Mouse (Mus musculus): ENCODE data around the gene Bend5.

The Bend5 gene

GRCm38 (mm10) chr4:111442435-111443238, 27.8 kb downstream of the Bend5 start:
- peak; percentile 44 to 50 for DNase-seq

DNA sequence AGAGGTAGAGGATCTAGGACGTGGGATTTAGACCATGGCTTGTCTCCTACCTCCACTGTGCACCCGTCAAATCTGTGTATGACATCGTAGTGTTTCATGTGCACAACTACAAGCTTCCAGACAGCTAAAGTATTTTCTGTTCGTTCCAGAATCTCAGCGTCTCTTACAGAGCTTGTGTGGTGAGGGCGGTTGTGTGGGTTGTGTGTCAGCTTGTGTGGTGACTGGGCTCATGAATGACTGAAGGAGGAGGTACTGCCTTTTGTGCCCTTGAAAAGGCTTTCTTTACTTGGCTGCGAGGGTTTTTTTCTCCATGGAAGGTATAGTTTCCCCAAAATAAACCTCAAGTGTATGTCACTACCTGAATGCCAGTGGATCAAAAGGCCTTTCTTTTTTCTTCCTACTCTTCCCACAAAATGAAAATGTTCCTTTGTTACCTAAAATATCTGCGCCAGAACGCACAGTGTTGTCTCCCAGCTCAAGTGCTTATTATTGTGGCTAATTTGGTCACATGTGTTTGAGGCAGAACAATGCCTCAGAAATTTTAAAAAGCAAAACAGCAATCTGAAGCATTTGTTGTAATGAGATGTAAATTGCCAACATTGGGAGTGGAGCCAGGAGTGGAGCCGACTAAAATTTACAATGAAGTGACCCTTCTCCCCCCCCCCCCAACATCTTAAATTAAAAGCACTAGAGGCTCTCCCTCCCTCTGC, 29.3 kb downstream of the Bend5 start:
- no peak for DNase-seq

GRCm38 (mm10) chr4:111444616-111445160, 29.9 kb downstream of the Bend5 start:
- no peak for DNase-seq

GRCm38 (mm10) chr4:111447918-111448317, 33.1 kb downstream of the Bend5 start:
- DNase-seq = no peak

- DNase-seq = no peak
Observed at GRCm38 (mm10) chr4:111448586-111448985, 33.8 kb downstream of the Bend5 start.

GRCm38 (mm10) chr4:111449442-111450199, 34.8 kb downstream of the Bend5 start:
- no peak for DNase-seq

DNA sequence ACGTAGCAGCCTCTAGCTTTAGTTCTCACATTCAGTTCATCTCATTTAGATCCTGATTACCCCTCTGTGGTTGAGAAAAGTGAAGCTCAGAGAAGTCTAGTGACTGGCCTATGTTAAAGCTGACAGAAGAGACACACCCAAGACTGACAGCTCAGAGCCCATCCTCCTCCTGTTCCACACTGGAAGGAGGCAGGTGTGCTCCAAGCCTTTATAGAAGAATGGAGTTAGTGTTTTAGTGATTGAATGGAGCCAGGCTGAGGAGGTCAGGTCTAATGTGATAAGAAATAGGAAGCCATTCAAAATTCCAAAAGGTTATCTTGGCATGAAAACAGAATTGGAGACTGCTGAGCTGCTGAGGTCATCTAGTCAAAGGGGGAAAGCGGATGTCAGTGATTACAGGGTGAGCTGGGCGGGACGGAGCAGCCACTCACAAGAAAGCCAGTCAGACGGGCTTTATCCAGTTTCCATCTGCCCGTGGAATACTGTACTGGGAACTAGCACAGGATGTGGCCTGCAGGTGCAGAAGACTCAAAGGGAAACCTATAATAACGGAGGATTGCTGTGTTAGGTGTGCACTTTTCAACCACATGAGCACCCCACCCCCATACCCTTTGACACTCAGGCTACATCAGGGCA, 36.6 kb downstream of the Bend5 start:
- peak; percentile 14 to 27 for DNase-seq

DNA sequence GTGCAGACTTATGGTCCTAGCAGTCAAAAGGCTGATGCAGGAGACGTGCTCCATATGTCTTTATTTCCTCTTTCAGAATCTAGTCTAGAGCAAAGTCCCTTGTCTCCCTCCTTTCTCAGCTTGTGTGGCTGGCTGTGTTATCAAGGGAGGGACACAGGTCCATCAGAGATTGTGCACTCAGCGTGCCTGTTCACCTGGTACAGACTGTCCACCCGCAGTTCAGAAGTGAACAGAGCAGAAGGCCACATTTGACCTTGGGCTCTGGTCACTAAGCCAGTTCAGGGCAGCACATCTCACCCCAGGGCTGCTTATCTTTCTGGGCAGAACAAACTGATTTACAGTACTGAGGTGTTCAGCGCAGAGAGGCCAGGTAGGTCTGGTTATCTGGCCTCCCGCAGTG, 37.4 kb downstream of the Bend5 start:
- DNase-seq = no peak

DNA sequence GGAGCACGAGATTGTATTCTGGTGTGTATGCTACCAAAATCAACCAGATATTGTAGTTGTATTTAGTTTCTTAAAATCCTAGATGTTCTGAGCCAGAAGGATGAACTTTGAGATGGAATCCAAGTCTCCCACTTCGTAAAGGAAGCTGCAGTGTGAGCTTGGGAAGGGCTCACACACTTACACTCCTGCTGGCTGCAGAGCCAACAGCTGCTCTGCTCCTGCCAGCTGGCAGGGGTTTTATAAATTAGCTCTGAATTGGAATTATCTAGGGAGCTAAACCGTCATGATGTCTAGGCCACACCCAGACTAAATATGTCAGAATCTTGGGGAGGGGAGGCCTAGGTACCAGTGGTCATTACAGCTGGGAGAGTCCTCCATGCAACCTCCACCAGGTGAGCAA, 38.5 kb downstream of the Bend5 start:
- no peak for DNase-seq

DNA sequence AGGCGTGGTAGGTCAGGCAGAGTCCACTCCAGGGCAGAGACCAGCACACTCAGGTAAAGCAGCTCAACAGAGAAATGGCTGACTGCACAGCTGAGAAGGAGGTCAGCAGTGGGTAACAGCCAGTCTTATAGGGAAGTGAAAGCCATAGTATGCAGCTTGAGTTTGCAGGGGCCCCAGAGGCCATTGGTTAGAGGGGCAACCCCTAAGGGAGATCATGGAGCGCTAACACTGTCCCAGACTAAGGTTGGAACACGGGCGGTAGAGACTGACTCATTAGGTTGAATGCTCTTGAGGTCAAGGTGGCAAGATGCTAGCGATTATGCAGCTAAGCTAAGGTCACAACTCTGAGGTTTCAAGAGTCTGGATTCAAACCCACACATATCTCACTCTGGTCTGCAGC, 40.8 kb downstream of the Bend5 start:
- DNase-seq = no peak

- DNase-seq = no peak
Observed at GRCm38 (mm10) chr4:111457568-111457967, 42.8 kb downstream of the Bend5 start.

GRCm38 (mm10) chr4:111467293-111467773, 52.5 kb downstream of the Bend5 start:
- DNase-seq = no peak

- no peak for DNase-seq
Observed at GRCm38 (mm10) chr4:111467796-111468195, 53.0 kb downstream of the Bend5 start.

- no peak for DNase-seq
Observed at GRCm38 (mm10) chr4:111469847-111470246, 55.0 kb downstream of the Bend5 start.

- no peak for DNase-seq
Observed at GRCm38 (mm10) chr4:111471726-111472125, 56.9 kb downstream of the Bend5 start.

GRCm38 (mm10) chr4:111472511-111472910, 57.7 kb downstream of the Bend5 start:
- no peak for DNase-seq

GRCm38 (mm10) chr4:111473014-111473413, 58.2 kb downstream of the Bend5 start:
- DNase-seq = peak; percentile 57 to 74

GRCm38 (mm10) chr4:111475374-111475971, 60.7 kb downstream of the Bend5 start:
- no peak for DNase-seq

DNA sequence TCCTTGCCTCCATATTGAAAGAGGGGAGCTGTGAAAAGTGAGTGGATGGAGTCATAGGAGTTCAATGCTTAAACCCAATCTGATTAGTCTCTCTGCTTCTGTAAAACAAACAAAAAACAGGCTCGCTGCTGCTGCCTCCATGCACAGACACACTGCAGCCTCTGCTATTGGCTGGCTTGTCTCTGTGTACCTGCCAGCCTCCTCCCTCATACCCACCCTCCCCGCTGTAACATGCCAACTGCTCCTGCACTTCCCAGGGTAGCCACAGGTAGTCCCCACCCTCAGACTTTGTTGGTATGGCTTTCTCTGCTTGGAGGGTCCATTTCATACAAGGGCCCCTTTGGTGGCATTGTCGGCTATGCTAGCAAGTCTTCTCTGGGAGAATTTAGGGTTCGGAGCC, 62.7 kb downstream of the Bend5 start:
- no peak for DNase-seq

GRCm38 (mm10) chr4:111483499-111483898, 68.7 kb downstream of the Bend5 start:
- DNase-seq = no peak

GRCm38 (mm10) chr4:111485189-111485588, 70.4 kb downstream of the Bend5 start:
- no peak for DNase-seq

GRCm38 (mm10) chr4:111486187-111486586, 71.4 kb downstream of the Bend5 start:
- DNase-seq = no peak

Data from lung, adult 18-20 months (tissue).